ENCODE assay signal across 10 mouse cellular contexts in genomic region chr6:34156841-34157748, GRCm38 (mm10). TPM values are rescaled to one million over a fixed set of nuclear protein-coding genes. Genes with fewer than 3 reads are reported as not detected.
DNase-seq lines count a peak whose midpoint lies in the region; ATAC-seq and TF ChIP-seq lines count a peak whose summit lies in the region.
"Had no signal": no experiment of that assay in that cellular context is flagged by ENCODE, and none has a peak within 500 bp of the region (broad histone marks: within the 10 kb centered on the region; RNA-seq: fewer than 3 reads in every experiment).

No protein-coding gene starts in this region.

- H3K9ac ChIP-seq in forebrain, embryonic 14.5 days (ENCODE audit: low read length), result no peak overlapping the region
- H3K9ac ChIP-seq in forebrain, embryonic 11.5 days (ENCODE audit: low read length), result no peak overlapping the region
- no peak overlapping the region for H3K9ac ChIP-seq in lung, embryonic 14.5 days
- H3K9ac ChIP-seq in embryonic facial prominence, embryonic 13.5 days, result no peak overlapping the region

- H3K27me3 ChIP-seq in forebrain, embryonic 14.5 days (replicated peaks; ENCODE audit: control insufficient read depth, insufficient read depth, low read length), result no peaks in the 10 kb centered on the region
- H3K27me3 ChIP-seq in forebrain, embryonic 11.5 days (ENCODE audit: control insufficient read depth, insufficient read depth, low read length), result no peaks in the 10 kb centered on the region
- H3K27me3 ChIP-seq in lung, embryonic 14.5 days (ENCODE audit: insufficient read depth, low read length), result no peaks in the 10 kb centered on the region
- H3K27me3 ChIP-seq in embryonic facial prominence, embryonic 13.5 days, result no peaks in the 10 kb centered on the region

- H3K27ac ChIP-seq in forebrain, embryonic 14.5 days (ENCODE audit: low read depth, low read length), result peak overlapping the region; percentile 27; the same call in 1 of the 2 replicates
- no peak overlapping the region for H3K27ac ChIP-seq in forebrain, embryonic 11.5 days (ENCODE audit: low read depth, low read length)
- H3K27ac ChIP-seq in lung, embryonic 14.5 days (ENCODE audit: low read depth), result peak overlapping the region; percentile 93
- H3K27ac ChIP-seq in embryonic facial prominence, embryonic 13.5 days, result peak overlapping the region; percentile 88; the same call in 1 of the 2 replicates

- ATAC-seq in forebrain, embryonic 14.5 days, result no peak
- ATAC-seq in forebrain, embryonic 11.5 days (replicated peaks; ENCODE audit: low FRiP score), result no peak
- no peak for ATAC-seq in lung, embryonic 14.5 days (ENCODE audit: insufficient read depth)
- ATAC-seq in embryonic facial prominence, embryonic 13.5 days (ENCODE audit: insufficient number of reproducible peaks, insufficient read depth, low FRiP score, low TSS enrichment, low read depth), result no peak
- ATAC-seq: lung, postnatal 0 days had no signal

- peaks cover 56% of the 10 kb centered on the region for H3K36me3 ChIP-seq in forebrain, embryonic 14.5 days (ENCODE audit: control insufficient read depth, insufficient read depth, low read length)
- no peaks in the 10 kb centered on the region; the same call in 1 of the 2 replicates for H3K36me3 ChIP-seq in forebrain, embryonic 11.5 days (ENCODE audit: control insufficient read depth, insufficient read depth, low read length)
- H3K36me3 ChIP-seq in lung, embryonic 14.5 days (ENCODE audit: insufficient read depth), result peaks cover 58% of the 10 kb centered on the region
- H3K36me3 ChIP-seq in embryonic facial prominence, embryonic 13.5 days, result peaks cover 55% of the 10 kb centered on the region

- peaks cover 32% of the 10 kb centered on the region for H3K4me1 ChIP-seq in forebrain, embryonic 14.5 days (ENCODE audit: control insufficient read depth, insufficient read depth, low read length)
- H3K4me1 ChIP-seq in forebrain, embryonic 11.5 days (replicated peaks; ENCODE audit: control insufficient read depth, insufficient read depth, low read length), result peaks cover 2% of the 10 kb centered on the region; the same call in 1 of the 2 replicates
- H3K4me1 ChIP-seq in lung, embryonic 14.5 days (ENCODE audit: insufficient read depth), result peaks cover 54% of the 10 kb centered on the region
- H3K4me1 ChIP-seq in embryonic facial prominence, embryonic 13.5 days, result peaks cover 45% of the 10 kb centered on the region

- DNase-seq in forebrain, embryonic 14.5 days (ENCODE audit: low spot score), result peak; percentile 32
- no peak for DNase-seq in forebrain, embryonic 11.5 days (ENCODE audit: low spot score)
- DNase-seq in lung, embryonic 14.5 days, result no peak
- DNase-seq in lung, adult 18-20 months, result no peak
- DNase-seq in spleen, postnatal 10 days (ENCODE audit: low spot score in 2 of 2), result peak; percentile 51 to 73
- no peak for DNase-seq in gastrocnemius, postnatal 4 days (ENCODE audit: low spot score in 2 of 2)
- no peak for DNase-seq in cerebellum, adult 11 months
- DNase-seq: right cerebral cortex, postnatal 14 days had no signal

- H3K4me3 ChIP-seq in forebrain, embryonic 14.5 days (ENCODE audit: low read depth, low read length), result no peak overlapping the region
- no peak overlapping the region for H3K4me3 ChIP-seq in forebrain, embryonic 11.5 days (ENCODE audit: low read depth, low read length)
- H3K4me3 ChIP-seq in lung, embryonic 14.5 days (ENCODE audit: low read depth, low read length), result no peak overlapping the region
- no peak overlapping the region for H3K4me3 ChIP-seq in embryonic facial prominence, embryonic 13.5 days

- no peaks in the 10 kb centered on the region for H3K9me3 ChIP-seq in forebrain, embryonic 14.5 days (replicated peaks; ENCODE audit: control insufficient read depth, low read length)
- H3K9me3 ChIP-seq in forebrain, embryonic 11.5 days (ENCODE audit: control insufficient read depth, low read length), result no peaks in the 10 kb centered on the region
- no peaks in the 10 kb centered on the region for H3K9me3 ChIP-seq in lung, embryonic 14.5 days (ENCODE audit: low read depth, low read length)
- no peaks in the 10 kb centered on the region for H3K9me3 ChIP-seq in embryonic facial prominence, embryonic 13.5 days

- TF ChIP-seq CTCF in lung, embryonic 14.5 days (IDR thresholded peaks at IDR 0.05; ENCODE audit: low read depth), result no peak

- no peak overlapping the region for H3K4me2 ChIP-seq in forebrain, embryonic 14.5 days (ENCODE audit: low read length)
- no peak overlapping the region for H3K4me2 ChIP-seq in forebrain, embryonic 11.5 days (ENCODE audit: low read depth, low read length, severe bottlenecking)
- H3K4me2 ChIP-seq in lung, embryonic 14.5 days, result no peak overlapping the region
- H3K4me2 ChIP-seq in embryonic facial prominence, embryonic 13.5 days, result no peak overlapping the region

- WGBS in forebrain, embryonic 14.5 days, result 75% methylated on average over 14 of the region's 14 CpGs
- WGBS in forebrain, embryonic 11.5 days, result 78% methylated on average over 14 of the region's 14 CpGs
- 73% methylated on average over 14 of the region's 14 CpGs for WGBS in lung, embryonic 14.5 days
- WGBS in embryonic facial prominence, embryonic 13.5 days, result 77% methylated on average over 14 of the region's 14 CpGs

RNA-seq across cellular contexts. Expression of gene Slc35b4, which starts 19.8 kb away (rescaled TPM):
- 43.8 and 50.8 TPM in 2 replicates for polyA plus RNA-seq in forebrain, embryonic 14.5 days (2014; fragmentation: Nextera tagmentation; extraction: Ambion mirVana)
- 47.1 and 49.6 TPM in 2 replicates for polyA plus RNA-seq in forebrain, embryonic 11.5 days (2014; fragmentation: Nextera tagmentation; extraction: Ambion mirVana)
- polyA plus RNA-seq in lung, embryonic 14.5 days (2014; fragmentation: Nextera tagmentation; extraction: Ambion mirVana), result 71.2 and 74.2 TPM in 2 replicates
- polyA plus RNA-seq in embryonic facial prominence, embryonic 13.5 days (2015; fragmentation: Nextera tagmentation; extraction: Ambion mirVana), result 47.6 and 49.9 TPM in 2 replicates
- 10 to 100 TPM; 19.8 TPM for total RNA-seq in gastrocnemius, postnatal 4 days (2021)

Comparison
In these comparisons a context has a peak if more than half of its experiments do, and no peak if none do; other contexts are left out.
1. DNase-seq: peak in forebrain, embryonic 14.5 days (single experiment) and spleen, postnatal 10 days (2 of 2); none in forebrain, embryonic 11.5 days (single experiment), lung, embryonic 14.5 days (single experiment), lung, adult 18-20 months (0 of 2), gastrocnemius, postnatal 4 days (0 of 2) and cerebellum, adult 11 months (single experiment).